Mouse (Mus musculus) MEL (cell line): ENCODE results near the gene Jam2. TPM values are rescaled to one million over a fixed set of nuclear protein-coding genes. Genes with fewer than 3 reads are reported as not detected.

Source experiments
- DNase-seq: peaks from one replicate; pipeline ENCODE4 v3.0.0; 2011; ENCODE audit warnings: low read depth, low spot score
- H3K27ac ChIP-seq: 2 replicates; pipeline ENCODE4 v1.5.1; 2012; ENCODE audit warnings: low read depth, mild to moderate bottlenecking, control low read depth, low read length, moderate library complexity; ENCODE audit not compliant: control insufficient read depth
- H3K27me3 ChIP-seq, 2 experiments: fragments of 150-350 bp in 1 of 2; sonication (generic) in 1 of 2; 2 replicates each; pipeline ENCODE4 v1.6.1; 2012; ENCODE audit warnings: low read length in 2 of 2, mild to moderate bottlenecking in 2 of 2, improper control_type of control experiment in 1 of 2, moderate library complexity in 1 of 2; ENCODE audit not compliant: insufficient read depth in 2 of 2, control insufficient read depth in 1 of 2
- H3K36me3 ChIP-seq, 2 experiments: 2 replicates each; pipeline ENCODE4 v1.6.1; 2012 to 2014; ENCODE audit warnings: low read length in 2 of 2, improper control_type of control experiment in 1 of 2, inconsistent platforms in 1 of 2, mild to moderate bottlenecking in 1 of 2; ENCODE audit not compliant: insufficient read depth in 2 of 2, control insufficient read depth in 1 of 2
- H3K4me1 ChIP-seq, 2 experiments: fragments of 150-350 bp in 1 of 2; sonication (generic) in 1 of 2; 2 replicates each; pipeline ENCODE4 v1.6.1; 2012; ENCODE audit warnings: low read length in 2 of 2, improper control_type of control experiment in 1 of 2, mild to moderate bottlenecking in 1 of 2; ENCODE audit not compliant: insufficient read depth in 2 of 2, control insufficient read depth in 1 of 2
- H3K4me3 ChIP-seq, 2 experiments: fragments of 150-350 bp in 1 of 2; sonication (generic) in 1 of 2; 2 replicates each; pipeline ENCODE4 v1.5.1; 2012; ENCODE audit warnings: low read depth in 2 of 2, low read length in 2 of 2, mild to moderate bottlenecking in 2 of 2, moderate library complexity in 2 of 2, control low read depth in 1 of 2, improper control_type of control experiment in 1 of 2; ENCODE audit not compliant: control insufficient read depth in 1 of 2, insufficient read depth in 1 of 2
- H3K79me2 ChIP-seq: 2 replicates; pipeline ENCODE4 v1.6.1; 2012; ENCODE audit warnings: mild to moderate bottlenecking, low read length, moderate library complexity; ENCODE audit not compliant: control insufficient read depth, poor library complexity, insufficient read depth
- H3K9ac ChIP-seq: 2 replicates; pipeline ENCODE4 v1.6.1; 2012; ENCODE audit warnings: low read depth, mild to moderate bottlenecking, control low read depth, low read length, moderate library complexity; ENCODE audit not compliant: control insufficient read depth, poor library complexity, severe bottlenecking
- H3K9me3 ChIP-seq: fragments of 150-350 bp; sonication (generic); replicated peaks from 2 replicates; pipeline ENCODE4 v1.6.1; 2012; ENCODE audit warnings: mild to moderate bottlenecking, low read length, improper control_type of control experiment, moderate library complexity; ENCODE audit not compliant: insufficient read depth
- CHD2 ChIP-seq: IDR thresholded peaks from 2 replicates; pipeline ENCODE4 v1.6.1; 2011; ENCODE audit warnings: low read length, improper control_type of control experiment
- E2F4 ChIP-seq: IDR thresholded peaks from 2 replicates; pipeline ENCODE4 v1.6.1; 2011; ENCODE audit warnings: low read depth, low read length, improper control_type of control experiment, borderline replicate concordance
- GABPA ChIP-seq: IDR thresholded peaks from 2 replicates; pipeline ENCODE4 v1.6.1; 2012; ENCODE audit warnings: low read depth, mild to moderate bottlenecking, inconsistent platforms, low read length, improper control_type of control experiment, moderate library complexity
- JUND ChIP-seq: IDR thresholded peaks from 2 replicates; pipeline ENCODE4 v1.6.1; 2011; ENCODE audit warnings: low read depth, mild to moderate bottlenecking, improper control_type of control experiment, low read length
- KAT2A ChIP-seq: conservative IDR thresholded peaks from 2 replicates; pipeline ENCODE4 v1.6.1; 2012; ENCODE audit warnings: low read depth, low read length, improper control_type of control experiment, inconsistent platforms
- MAX ChIP-seq: IDR thresholded peaks from 2 replicates; pipeline ENCODE4 v1.6.1; 2011; ENCODE audit warnings: low read length, improper control_type of control experiment
- MAZ ChIP-seq: IDR thresholded peaks from 2 replicates; pipeline ENCODE4 v1.6.1; 2012; ENCODE audit warnings: low read depth, mild to moderate bottlenecking, inconsistent platforms, low read length, improper control_type of control experiment
- MXI1 ChIP-seq: IDR thresholded peaks from 2 replicates; pipeline ENCODE4 v1.6.1; 2011; ENCODE audit warnings: mild to moderate bottlenecking, low read depth, low read length, improper control_type of control experiment
- NELFE ChIP-seq: IDR thresholded peaks from 2 replicates; pipeline ENCODE4 v1.6.1; 2011; ENCODE audit warnings: low read depth, low read length, improper control_type of control experiment
- POLR2AphosphoS2 ChIP-seq: IDR thresholded peaks from 2 replicates; pipeline ENCODE4 v1.6.1; 2011; ENCODE audit warnings: low read length, improper control_type of control experiment
- POLR2AphosphoS5 ChIP-seq: IDR thresholded peaks from 2 replicates; pipeline ENCODE4 v1.6.1; 2012; ENCODE audit warnings: low read depth, borderline replicate concordance, mild to moderate bottlenecking, inconsistent platforms, low read length, moderate library complexity, mixed read lengths
- RCOR1 ChIP-seq: IDR thresholded peaks from 2 replicates; pipeline ENCODE4 v1.6.1; 2012; ENCODE audit warnings: low read depth, mild to moderate bottlenecking, inconsistent platforms, low read length, improper control_type of control experiment
- TBP ChIP-seq: IDR thresholded peaks from 2 replicates; pipeline ENCODE4 v1.8.0; 2011; ENCODE audit warnings: low read depth, low read length, improper control_type of control experiment
- USF2 ChIP-seq, 2 experiments: IDR thresholded peaks; 2 replicates each; pipeline ENCODE4 v1.6.1; 2011 to 2012; ENCODE audit warnings: improper control_type of control experiment in 2 of 2, low read length in 2 of 2, borderline replicate concordance in 1 of 2, inconsistent platforms in 1 of 2, low read depth in 1 of 2, mild to moderate bottlenecking in 1 of 2; ENCODE audit not compliant: insufficient read depth in 1 of 2
- ZKSCAN1 ChIP-seq: IDR thresholded peaks from 2 replicates; pipeline ENCODE4 v1.6.1; 2012; ENCODE audit warnings: low read depth, mild to moderate bottlenecking, inconsistent platforms, low read length, improper control_type of control experiment, moderate library complexity
- ZNF384 ChIP-seq: IDR thresholded peaks from 2 replicates; pipeline ENCODE4 v1.6.1; 2012; ENCODE audit warnings: low read depth, mild to moderate bottlenecking, inconsistent platforms, low read length, improper control_type of control experiment
- polyA plus RNA-seq, 2 experiments: library from polyadenylated mRNA; stranded (reverse) in 1 of 2; unstranded in 1 of 2; fragments of >175 nt in 1 of 2; fragments of >200 nt in 1 of 2; gene quantifications; 2 replicates each; pipeline versions ENCODE4 v1.2.1 to v1.2.4; 2012; ENCODE audit warnings: low replicate concordance in 2 of 2, low read depth in 1 of 2; ENCODE audit not compliant: insufficient read length in 2 of 2, insufficient read depth in 1 of 2, missing spikeins in 1 of 2
- total RNA-seq: library from RNA; depleted of rRNA; stranded (reverse); fragments of 300-350 nt; gene quantifications from 2 replicates; pipeline ENCODE4 v1.2.3, GENCODE M21; 2012

Jam2 gene
- total and polyA plus RNA-seq, 3 experiments, result 0.01 to 0.04 TPM; not detected in 1

DNA sequence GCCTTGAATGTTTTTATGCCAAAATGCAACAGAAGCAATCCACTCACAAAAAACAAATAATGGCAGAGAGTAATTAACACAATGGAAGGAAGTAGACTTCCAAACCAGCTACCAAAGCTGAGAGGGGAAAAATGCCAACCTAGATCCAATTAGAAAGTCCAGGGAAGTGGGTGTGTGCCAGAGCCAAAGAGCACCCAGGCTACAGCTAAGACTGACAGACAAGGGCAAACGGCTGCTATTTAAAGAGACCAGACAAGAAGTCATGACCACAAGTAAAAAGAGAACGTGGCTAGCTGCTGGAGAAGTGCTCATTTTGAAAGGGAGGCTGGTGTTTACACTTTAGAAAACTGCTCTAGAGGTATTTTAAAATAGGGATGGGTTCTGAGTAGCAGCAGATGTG is 9.4 kb downstream of the Jam2 start:
- no peak overlapping the region for H3K4me3 ChIP-seq
- H3K36me3 ChIP-seq, result no peaks in the 10 kb centered on the region
- DNase-seq, result no peak
- H3K27me3 ChIP-seq, result no peaks in the 10 kb centered on the region; a peak in 1 of 4 replicates
- H3K79me2 ChIP-seq, result no peaks in the 10 kb centered on the region
- H3K27ac ChIP-seq, result no peak overlapping the region
- TF ChIP-seq E2F4 (no peak), ZKSCAN1 (no peak)
- TF ChIP-seq, all 39 proteins: peak for 0
- H3K9me3 ChIP-seq, result no peaks in the 10 kb centered on the region
- no peaks in the 10 kb centered on the region for H3K4me1 ChIP-seq
- H3K9ac ChIP-seq, result no peak overlapping the region

DNA sequence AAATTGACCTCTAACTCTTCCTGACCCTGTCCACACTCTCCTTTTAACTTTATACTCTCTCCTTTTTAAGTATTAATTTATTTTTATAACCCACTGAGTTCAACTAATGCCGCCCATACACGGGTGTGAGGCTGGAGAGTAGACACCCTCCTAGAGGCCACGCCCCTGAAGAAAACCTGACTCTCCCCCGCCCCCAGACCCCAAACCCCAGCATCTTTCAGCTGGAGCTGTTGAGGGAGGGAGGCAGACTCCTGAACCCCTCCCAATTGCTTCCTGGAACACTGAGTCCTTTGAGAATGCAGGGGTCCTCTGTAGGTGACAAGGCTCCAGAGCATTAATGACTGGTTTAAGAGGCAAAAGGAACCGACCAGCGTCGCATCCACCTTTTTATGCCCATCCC is 11.0 kb downstream of the Jam2 start:
- Histone ChIP-seq H3K27me3 (no peaks in the 10 kb centered on the region; a peak in 1 of 4 replicates), H3K9me3 (no peaks in the 10 kb centered on the region), H3K79me2 (no peaks in the 10 kb centered on the region), H3K4me3 (no peak overlapping the region), H3K4me1 (no peaks in the 10 kb centered on the region)
- TF ChIP-seq MXI1 (no peak), NELFE (no peak), MAX (no peak), USF2 (IDR thresholded peaks at IDR 0.05; ENCODE audit: borderline replicate concordance in 1 of 2, insufficient read depth in 1 of 2, low read depth in 1 of 2, low read length in 2 of 2) (no peak), KAT2A (no peak), MAZ (no peak), E2F4 (no peak), ZNF384 (no peak), RCOR1 (no peak), JUND (no peak), TBP (no peak), GABPA (no peak), POLR2AphosphoS5 (no peak)
- TF ChIP-seq, all 39 proteins: peak for 0
- DNase-seq, result no peak
- H3K27ac ChIP-seq, result no peak overlapping the region
- H3K9ac ChIP-seq, result no peak overlapping the region
- no peaks in the 10 kb centered on the region for H3K36me3 ChIP-seq

DNA sequence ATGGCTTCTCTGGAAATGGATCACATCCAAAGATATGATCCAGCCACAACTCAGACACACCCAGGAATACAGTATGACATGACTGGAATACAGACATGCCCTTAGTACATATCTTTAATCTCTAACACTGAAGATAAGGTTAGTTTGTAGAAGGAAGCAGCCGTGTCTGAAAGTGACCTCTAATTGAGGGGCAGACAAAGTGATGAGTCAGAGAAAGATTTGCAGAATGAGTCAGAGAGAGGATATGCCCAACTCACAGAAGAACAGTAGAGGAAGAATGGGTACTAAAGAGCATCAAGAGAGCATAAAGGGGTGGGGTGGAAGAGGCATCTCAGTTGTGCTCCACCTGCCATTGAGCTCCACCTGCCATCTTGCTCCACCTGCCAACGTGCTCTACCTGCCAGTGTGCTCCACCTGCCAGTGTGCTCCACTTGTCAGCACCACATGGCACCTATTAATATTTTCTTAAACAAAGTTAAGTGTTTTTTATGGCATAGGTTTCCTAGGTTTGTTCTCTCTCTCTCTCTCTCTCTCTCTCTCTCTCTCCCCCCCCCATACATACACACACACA is 16.8 kb downstream of the Jam2 start:
- Histone ChIP-seq H3K4me3 (no peak overlapping the region), H3K9me3 (no peaks in the 10 kb centered on the region), H3K36me3 (no peaks in the 10 kb centered on the region), H3K27ac (no peak overlapping the region), H3K79me2 (no peaks in the 10 kb centered on the region), H3K4me1 (no peaks in the 10 kb centered on the region), H3K9ac (no peak overlapping the region), H3K27me3 (no peaks in the 10 kb centered on the region)
- TF ChIP-seq USF2 (IDR thresholded peaks at IDR 0.05; ENCODE audit: borderline replicate concordance in 1 of 2, insufficient read depth in 1 of 2, low read depth in 1 of 2, low read length in 2 of 2) (no peak), POLR2AphosphoS2 (no peak), JUND (no peak), CHD2 (no peak), NELFE (no peak)
- no peak for DNase-seq
